Mouse (Mus musculus): ENCODE data around the gene Inpp4a.

Gene Inpp4a

GRCm38 (mm10) chr1:37356305-37356704, 56.6 kb downstream of the Inpp4a start:
- DNase-seq (ENCODE audit: low read depth): no peak

GRCm38 (mm10) chr1:37357173-37357572, 57.5 kb downstream of the Inpp4a start:
- no peak for DNase-seq (ENCODE audit: low read depth)

- no peak for DNase-seq (ENCODE audit: low read depth)
Measured at GRCm38 (mm10) chr1:37358621-37359020, 59.0 kb downstream of the Inpp4a start.

- DNase-seq (ENCODE audit: low read depth): no peak
Measured at GRCm38 (mm10) chr1:37359395-37360092, 59.9 kb downstream of the Inpp4a start.

- no peak for DNase-seq (ENCODE audit: low read depth)
Measured at GRCm38 (mm10) chr1:37360781-37361180, 61.1 kb downstream of the Inpp4a start.

- DNase-seq (ENCODE audit: low read depth): no peak
Measured at GRCm38 (mm10) chr1:37362721-37363120, 63.1 kb downstream of the Inpp4a start.

- DNase-seq (ENCODE audit: low read depth): no peak
Measured at GRCm38 (mm10) chr1:37368125-37368524, 68.5 kb downstream of the Inpp4a start.

GRCm38 (mm10) chr1:37368768-37369385, 69.2 kb downstream of the Inpp4a start:
- DNase-seq (ENCODE audit: low read depth): no peak

GRCm38 (mm10) chr1:37376177-37376576, 76.5 kb downstream of the Inpp4a start:
- no peak for DNase-seq (ENCODE audit: low read depth)

- no peak for DNase-seq (ENCODE audit: low read depth)
Measured at GRCm38 (mm10) chr1:37376751-37377150, 77.1 kb downstream of the Inpp4a start.

GRCm38 (mm10) chr1:37378095-37378494, 78.4 kb downstream of the Inpp4a start:
- no peak for DNase-seq (ENCODE audit: low read depth)

GRCm38 (mm10) chr1:37379536-37379935, 79.9 kb downstream of the Inpp4a start:
- DNase-seq (ENCODE audit: low read depth): no peak

- no peak for DNase-seq (ENCODE audit: low read depth)
Measured at GRCm38 (mm10) chr1:37380913-37381312, 81.2 kb downstream of the Inpp4a start.

GRCm38 (mm10) chr1:37384304-37384703, 84.6 kb downstream of the Inpp4a start:
- DNase-seq (ENCODE audit: low read depth): peak; percentile 8

- DNase-seq (ENCODE audit: low read depth): no peak
Measured at GRCm38 (mm10) chr1:37386448-37386971, 86.8 kb downstream of the Inpp4a start.

- no peak for DNase-seq (ENCODE audit: low read depth)
Measured at GRCm38 (mm10) chr1:37393174-37393573, 93.5 kb downstream of the Inpp4a start.

GRCm38 (mm10) chr1:37396481-37396880, 96.8 kb downstream of the Inpp4a start:
- no peak for DNase-seq (ENCODE audit: low read depth)

- DNase-seq (ENCODE audit: low read depth): no peak
Measured at GRCm38 (mm10) chr1:37398961-37399360, 99.3 kb downstream of the Inpp4a start.

- DNase-seq (ENCODE audit: low read depth): no peak
Measured at GRCm38 (mm10) chr1:37399734-37400133, 100.1 kb downstream of the Inpp4a start.

- DNase-seq (ENCODE audit: low read depth): peak; percentile 82
Measured at GRCm38 (mm10) chr1:37401687-37402086, 102.0 kb downstream of the Inpp4a start.

- DNase-seq (ENCODE audit: low read depth): no peak
Measured at GRCm38 (mm10) chr1:37405137-37405536, 105.5 kb downstream of the Inpp4a start.

GRCm38 (mm10) chr1:37407228-37407627, 107.6 kb downstream of the Inpp4a start:
- no peak for DNase-seq (ENCODE audit: low read depth)

GRCm38 (mm10) chr1:37408059-37408458, 108.4 kb downstream of the Inpp4a start:
- DNase-seq (ENCODE audit: low read depth): no peak

GRCm38 (mm10) chr1:37408678-37409077, 109.0 kb downstream of the Inpp4a start:
- DNase-seq (ENCODE audit: low read depth): no peak
